Mouse (Mus musculus) olfactory bulb, adult 2 months (tissue): ENCODE results near the gene Vav1. TPM values are rescaled to one million over a fixed set of nuclear protein-coding genes. Genes with fewer than 3 reads are reported as not detected.

Source experiments
- H3K27ac ChIP-seq: fragments of 200-500 bp; 2 replicates; pipeline ENCODE4 v1.5.1; 2012; ENCODE audit warnings: low read depth, low read length; ENCODE audit not compliant: insufficient read depth
- H3K4me1 ChIP-seq: fragments of 200-500 bp; 2 replicates; pipeline ENCODE4 v1.6.1; 2012; ENCODE audit warnings: low read length; ENCODE audit not compliant: control insufficient read depth, insufficient read depth
- H3K4me3 ChIP-seq: fragments of 200-500 bp; 2 replicates; pipeline ENCODE4 v1.5.1; 2012; ENCODE audit warnings: mild to moderate bottlenecking, low read depth, low read length, moderate library complexity; ENCODE audit not compliant: insufficient read depth
- CTCF ChIP-seq: fragments of 200-500 bp; IDR thresholded peaks from 2 replicates; pipeline ENCODE4 v1.5.1; 2012; ENCODE audit warnings: low read depth, mild to moderate bottlenecking, low read length, moderate library complexity; ENCODE audit not compliant: insufficient read depth
- POLR2A ChIP-seq: fragments of 200-500 bp; IDR thresholded peaks from 2 replicates; pipeline ENCODE4 v1.6.1; 2012; ENCODE audit warnings: mild to moderate bottlenecking, low read depth, low read length, moderate library complexity; ENCODE audit not compliant: insufficient read depth
- whole genome bisulfite sequencing: fragments of 180-500 bp; shearing (Covaris S2); methylation state at CpG from one replicate; pipeline ENCODE4 v1.1.7; 2018; 5-methylcytosine and 5-hydroxymethylcytosine counted together
- polyA plus RNA-seq: library from polyadenylated mRNA; stranded (reverse); fragments of >200 nt; gene quantifications from 2 replicates; pipeline ENCODE4 v1.2.4, GENCODE M21; 2012; ENCODE audit warnings: low replicate concordance; ENCODE audit not compliant: missing spikeins, insufficient read depth, insufficient read length

Vav1 gene
- polyA plus RNA-seq, 1 experiment: 215 TPM

DNA sequence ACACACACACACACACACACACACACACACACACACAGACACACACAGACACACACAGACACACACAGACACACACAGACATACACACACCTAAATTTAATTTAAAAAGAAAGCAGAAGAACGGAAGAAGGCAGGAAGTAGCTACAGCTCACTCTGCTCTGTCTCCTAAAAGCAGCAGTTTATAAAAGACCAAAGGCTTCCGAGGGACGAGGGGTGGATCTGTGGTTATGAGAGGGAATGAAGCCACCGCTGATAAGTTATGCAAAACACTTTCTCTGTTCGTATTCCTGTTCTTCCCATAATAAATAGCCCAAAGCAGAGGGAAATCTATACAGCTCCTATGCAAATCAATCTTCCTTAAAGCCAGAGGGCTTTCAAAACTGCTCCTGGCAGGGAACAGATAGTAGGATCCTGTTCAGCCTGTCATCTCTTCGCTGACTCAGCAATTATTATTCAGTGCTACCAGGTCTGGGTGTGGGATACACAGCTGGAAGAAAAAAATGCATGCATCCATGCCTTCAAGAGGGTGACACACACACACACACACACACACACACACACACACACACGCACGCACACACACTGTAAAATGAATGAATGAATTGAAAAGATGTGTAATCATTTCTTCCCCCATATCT is 7.9 kb downstream of the Vav1 start:
- WGBS: 63% methylated on average over 8 of the region's 8 CpGs
- TF ChIP-seq POLR2A: no peak
- no peak for TF ChIP-seq CTCF
- no peak overlapping the region for H3K27ac ChIP-seq
- H3K4me3 ChIP-seq: no peak overlapping the region
- peaks cover 2% of the 10 kb centered on the region; the same call in 1 of the 2 replicates for H3K4me1 ChIP-seq

DNA sequence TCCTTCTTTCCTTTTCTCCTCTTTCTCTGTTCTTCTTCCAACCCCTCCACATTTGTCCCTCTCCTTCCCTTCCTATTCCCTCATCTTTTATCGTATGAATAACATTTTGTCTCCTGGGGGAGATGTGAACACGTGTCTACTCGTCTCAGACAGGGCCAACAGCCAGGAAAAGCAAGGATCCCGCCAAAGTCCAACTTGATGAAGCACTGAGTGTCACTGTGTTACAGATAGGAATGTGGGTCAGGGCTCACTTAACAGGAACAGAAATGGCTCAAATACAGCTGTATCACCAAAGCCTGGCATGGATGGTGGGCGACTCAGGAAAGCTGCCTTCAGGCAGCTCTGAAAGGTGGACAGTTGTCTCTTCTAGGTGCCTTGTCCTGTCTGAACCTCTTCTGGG is 10.4 kb downstream of the Vav1 start:
- Histone ChIP-seq H3K27ac (no peak overlapping the region), H3K4me1 (peaks cover 2% of the 10 kb centered on the region; the same call in 1 of the 2 replicates), H3K4me3 (no peak overlapping the region)
- 72% methylated on average over 5 of the region's 5 CpGs for WGBS
- TF ChIP-seq POLR2A (no peak), CTCF (no peak)

DNA sequence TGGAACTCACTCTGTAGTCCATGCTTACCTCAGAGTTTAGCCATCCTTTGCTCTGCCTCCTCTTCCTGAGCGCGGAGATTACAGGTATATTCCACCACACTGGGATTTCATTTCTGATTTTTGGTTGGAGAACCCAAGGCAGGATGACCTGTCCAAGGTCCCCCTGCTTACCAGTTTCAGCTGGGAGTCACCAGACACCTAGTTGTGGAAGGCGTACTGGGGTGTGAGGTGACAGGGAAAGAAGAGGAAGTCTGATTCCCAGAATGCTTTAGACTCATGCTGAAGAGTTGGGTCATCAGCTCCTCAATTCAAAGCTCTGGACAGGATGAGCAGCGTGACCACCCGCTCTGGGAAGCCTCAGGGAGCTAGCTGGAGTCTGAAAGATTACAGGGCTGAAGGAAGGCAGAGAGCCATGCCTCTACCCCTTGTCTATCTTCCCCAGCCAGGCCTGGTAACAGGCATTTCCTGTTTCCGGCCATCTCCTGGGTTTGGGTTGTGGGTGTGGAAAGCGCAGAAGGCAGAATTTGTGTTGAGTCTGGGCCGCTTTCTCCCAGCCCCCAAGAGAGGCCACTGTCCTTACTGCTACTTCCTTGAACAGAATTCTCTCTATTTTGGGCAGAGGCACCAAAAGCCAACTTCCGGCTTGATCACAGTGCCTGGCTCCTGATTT is 11.2 kb downstream of the Vav1 start:
- WGBS: 88% methylated on average over 9 of the region's 9 CpGs

DNA sequence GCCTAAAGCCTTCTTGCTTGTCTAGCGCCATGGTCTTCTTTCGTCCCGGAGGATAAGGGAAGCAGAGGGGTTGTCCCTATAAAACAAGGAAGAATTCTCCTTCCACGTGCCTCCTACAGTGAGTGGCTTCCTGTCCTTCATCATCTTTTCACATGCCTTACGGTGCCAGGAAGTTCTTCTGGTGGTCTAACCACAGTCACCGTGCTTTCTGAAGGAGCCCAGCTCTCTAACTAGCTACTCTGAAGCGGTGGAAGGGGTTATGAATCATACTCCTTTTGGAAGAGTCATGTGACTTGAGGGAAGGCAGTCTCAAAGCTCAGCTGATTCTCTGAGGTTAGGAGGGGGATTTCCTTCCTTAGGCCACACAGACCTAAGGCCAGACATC is 11.8 kb downstream of the Vav1 start:
- WGBS: 83% methylated on average over 7 of the region's 7 CpGs
- no peaks in the 10 kb centered on the region for H3K4me1 ChIP-seq
- H3K4me3 ChIP-seq: no peak overlapping the region
- no peak for TF ChIP-seq POLR2A
- TF ChIP-seq CTCF: no peak
- H3K27ac ChIP-seq: no peak overlapping the region

More for the DNA sequence above, 11.2 kb downstream of the Vav1 start:
- H3K4me3 ChIP-seq: no peak overlapping the region
- TF ChIP-seq CTCF (no peak), POLR2A (no peak)
- no peaks in the 10 kb centered on the region for H3K4me1 ChIP-seq
- H3K27ac ChIP-seq: no peak overlapping the region

DNA sequence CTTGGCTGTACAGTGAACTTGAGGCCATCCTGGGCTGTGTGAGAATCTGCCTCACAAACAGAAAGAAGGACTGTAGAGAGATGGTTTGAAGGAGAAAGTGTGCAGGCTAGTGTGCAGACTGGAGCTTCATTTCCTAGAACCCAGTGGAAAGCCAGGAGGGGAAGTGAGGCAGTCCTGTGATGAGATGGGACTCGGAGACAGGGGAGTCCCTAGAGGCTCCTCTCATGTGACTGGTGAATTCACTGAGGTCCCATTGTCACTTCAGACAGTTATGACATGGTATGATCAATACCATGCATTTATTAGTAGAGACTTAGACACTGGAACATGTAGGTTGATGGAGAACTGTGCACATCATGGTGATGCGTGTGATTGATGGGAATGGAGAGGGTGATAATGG is 13.4 kb downstream of the Vav1 start:
- no peak for TF ChIP-seq POLR2A
- TF ChIP-seq CTCF: no peak
- no peak overlapping the region for H3K4me3 ChIP-seq
- no peak overlapping the region for H3K27ac ChIP-seq
- H3K4me1 ChIP-seq: no peaks in the 10 kb centered on the region
- 91% methylated on average over 2 of the region's 2 CpGs for WGBS

DNA sequence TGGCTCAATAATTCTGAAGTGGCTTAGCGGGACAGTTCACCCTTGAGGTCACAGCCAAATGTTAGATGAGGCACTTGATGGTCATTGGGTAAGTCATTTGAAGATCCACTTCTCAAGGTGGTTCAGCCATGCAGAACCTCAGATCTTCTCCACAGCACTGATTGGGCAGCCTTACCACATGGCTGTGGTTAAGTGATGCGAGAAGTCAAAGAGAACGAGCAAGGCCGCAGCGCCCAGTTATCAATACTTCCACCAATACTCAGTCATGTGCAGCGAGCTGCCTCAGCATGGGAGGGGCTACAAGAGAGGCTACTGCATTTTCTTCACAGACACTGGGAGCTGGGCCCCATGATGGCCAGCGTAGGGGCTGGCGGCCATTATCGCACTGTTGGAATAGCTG is 14.1 kb downstream of the Vav1 start:
- H3K4me1 ChIP-seq: no peaks in the 10 kb centered on the region
- WGBS: 93% methylated on average over 9 of the region's 9 CpGs
- no peak overlapping the region for H3K4me3 ChIP-seq
- no peak overlapping the region for H3K27ac ChIP-seq
- TF ChIP-seq CTCF (no peak), POLR2A (no peak)

DNA sequence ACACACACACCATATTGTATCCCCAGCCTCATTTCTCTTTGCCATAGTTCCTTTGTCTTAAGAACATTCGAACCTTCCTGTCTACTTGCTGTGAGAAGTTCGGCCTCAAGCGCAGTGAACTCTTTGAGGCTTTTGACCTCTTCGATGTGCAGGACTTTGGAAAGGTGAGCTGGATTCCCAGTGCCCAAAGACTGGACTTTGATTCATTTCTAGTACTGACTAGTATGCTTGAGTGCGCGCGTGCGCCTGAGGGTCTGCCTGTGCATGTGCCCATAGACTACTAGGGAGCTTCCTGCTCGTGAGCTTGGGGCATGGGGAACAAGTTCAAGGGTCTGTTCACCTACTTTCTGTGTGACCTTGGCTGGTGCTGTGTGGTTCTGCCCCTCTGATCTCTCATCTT is 17.0 kb downstream of the Vav1 start:
- WGBS: 95% methylated on average over 9 of the region's 9 CpGs
- Histone ChIP-seq H3K27ac (no peak overlapping the region), H3K4me1 (no peaks in the 10 kb centered on the region), H3K4me3 (no peak overlapping the region)
- TF ChIP-seq POLR2A (no peak), CTCF (no peak)

DNA sequence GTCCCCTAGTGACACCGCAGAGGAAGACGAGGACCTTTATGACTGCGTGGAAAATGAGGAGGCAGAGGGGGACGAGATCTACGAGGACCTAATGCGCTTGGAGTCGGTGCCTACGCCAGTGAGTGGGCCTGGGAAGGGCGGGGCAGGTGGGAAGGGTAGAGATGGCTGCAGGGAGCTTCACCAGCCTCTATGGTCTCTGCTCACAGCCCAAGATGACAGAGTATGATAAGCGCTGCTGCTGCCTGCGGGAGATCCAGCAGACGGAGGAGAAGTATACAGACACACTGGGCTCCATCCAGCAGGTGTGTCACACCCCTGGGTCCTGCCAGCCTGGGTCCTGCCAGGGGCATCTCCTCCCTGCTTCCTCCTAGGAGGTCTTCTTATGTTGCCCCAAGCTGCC is 18.1 kb downstream of the Vav1 start:
- H3K4me1 ChIP-seq: no peaks in the 10 kb centered on the region
- H3K4me3 ChIP-seq: no peak overlapping the region
- WGBS: 89% methylated on average over 12 of the region's 12 CpGs
- H3K27ac ChIP-seq: no peak overlapping the region
- TF ChIP-seq POLR2A (no peak), CTCF (no peak)

DNA sequence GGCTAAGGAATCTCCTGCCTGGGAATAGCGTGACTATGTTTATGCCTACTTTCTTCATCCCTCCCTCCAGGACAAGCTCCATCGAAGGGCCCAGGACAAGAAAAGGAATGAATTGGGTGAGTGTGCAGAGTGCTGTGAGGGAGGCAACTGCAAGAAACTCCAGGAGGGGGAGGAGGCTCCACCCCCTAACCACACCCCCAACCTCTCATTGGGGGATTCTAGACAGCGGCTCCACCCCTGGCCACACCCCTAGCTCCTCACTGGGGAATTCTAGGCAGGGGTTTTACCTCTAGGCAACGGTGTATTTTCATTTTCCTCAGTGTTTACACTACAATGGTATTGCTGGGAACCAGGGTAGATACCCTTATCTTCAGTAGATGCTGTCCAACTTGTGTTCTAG is 26.7 kb downstream of the Vav1 start:
- Histone ChIP-seq H3K4me3 (no peak overlapping the region), H3K27ac (no peak overlapping the region), H3K4me1 (peaks cover 2% of the 10 kb centered on the region; the same call in 1 of the 2 replicates)
- WGBS: 69% methylated on average over 4 of the region's 4 CpGs
- TF ChIP-seq CTCF (no peak), POLR2A (no peak)

DNA sequence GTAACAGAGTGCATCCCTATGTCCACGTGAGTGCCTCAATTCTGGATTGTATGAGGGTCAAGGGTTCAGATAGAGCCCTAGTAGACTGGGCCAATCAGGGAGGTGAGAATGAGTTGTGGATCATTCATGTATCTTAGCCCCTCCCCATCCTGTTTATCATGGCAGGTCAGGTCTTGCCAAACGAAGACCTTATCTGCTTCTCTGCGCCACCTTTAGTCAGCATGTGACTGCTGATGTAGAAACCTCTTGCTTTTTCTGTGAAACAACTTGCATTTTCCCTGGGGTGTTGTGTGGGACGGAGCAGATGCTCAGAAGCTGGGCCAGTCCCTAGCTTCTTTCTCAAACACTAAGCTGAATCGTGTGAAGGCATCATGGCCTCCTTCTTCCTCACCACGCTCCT is 28.2 kb downstream of the Vav1 start:
- WGBS: 90% methylated on average over 6 of the region's 6 CpGs
- peaks cover 2% of the 10 kb centered on the region; the same call in 1 of the 2 replicates for H3K4me1 ChIP-seq
- no peak overlapping the region for H3K4me3 ChIP-seq
- no peak for TF ChIP-seq POLR2A
- TF ChIP-seq CTCF: no peak
- no peak overlapping the region for H3K27ac ChIP-seq
